Mouse (Mus musculus) megakaryocyte-erythroid progenitor cell, adult 5-6 weeks (primary cell): ENCODE measurements around the gene Gprin1. TPM values are rescaled to one million over a fixed set of nuclear protein-coding genes. Genes with fewer than 3 reads are reported as not detected.
A peak's percentile ranks its signal among the peaks of the same experiment; 100 is the strongest.

Source experiments
- ATAC-seq: replicated peaks from 2 replicates; pipeline ENCODE4 v1.8.0; 2016; ENCODE audit warnings: mild to moderate bottlenecking, inconsistent platforms; ENCODE audit not compliant: severe bottlenecking, poor library complexity, low FRiP score, low TSS enrichment
- total RNA-seq, 2 experiments: library from RNA; stranded (forward) in 1 of 2; stranded (reverse) in 1 of 2; fragments of 200-1000, 215-1000 nt in 1 of 2; fragments of >200 nt in 1 of 2; fragmentation: Nextera tagmentation in 1 of 2; gene quantifications; 2 replicates each; pipeline ENCODE4 v1.2.3; 2014 to 2017

Gprin1 gene
- total RNA-seq, 2 experiments from 2014 or later = not detected

DNA sequence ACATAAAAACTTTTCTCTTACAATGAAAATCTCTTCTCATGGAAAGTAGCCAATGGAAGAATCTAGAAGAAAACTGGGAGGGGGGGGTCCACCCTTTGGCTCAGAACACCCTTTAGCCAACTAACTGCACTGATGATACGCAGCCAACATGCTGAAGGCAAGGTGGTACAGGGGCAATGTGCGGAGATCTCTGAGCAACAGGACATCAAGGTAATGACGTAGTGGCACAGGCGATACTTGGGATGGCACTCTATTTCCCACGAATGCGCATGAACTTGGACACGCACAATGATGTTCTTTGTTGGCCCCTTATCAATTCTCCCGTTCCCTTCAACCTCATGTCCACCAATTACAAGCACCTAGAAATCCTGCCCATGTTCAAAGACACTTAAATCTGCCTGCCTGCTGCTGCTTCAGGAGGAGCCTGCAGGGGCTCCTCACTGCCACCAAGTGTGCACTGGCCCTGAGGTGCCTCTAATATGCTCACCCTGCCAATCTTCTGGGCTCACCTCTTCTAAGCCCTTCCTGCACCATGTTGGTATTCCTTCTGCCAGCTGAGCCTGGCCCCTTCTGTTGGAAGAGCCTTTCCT lies 59.4 kb downstream of the Gprin1 start:
- no peak for ATAC-seq

DNA sequence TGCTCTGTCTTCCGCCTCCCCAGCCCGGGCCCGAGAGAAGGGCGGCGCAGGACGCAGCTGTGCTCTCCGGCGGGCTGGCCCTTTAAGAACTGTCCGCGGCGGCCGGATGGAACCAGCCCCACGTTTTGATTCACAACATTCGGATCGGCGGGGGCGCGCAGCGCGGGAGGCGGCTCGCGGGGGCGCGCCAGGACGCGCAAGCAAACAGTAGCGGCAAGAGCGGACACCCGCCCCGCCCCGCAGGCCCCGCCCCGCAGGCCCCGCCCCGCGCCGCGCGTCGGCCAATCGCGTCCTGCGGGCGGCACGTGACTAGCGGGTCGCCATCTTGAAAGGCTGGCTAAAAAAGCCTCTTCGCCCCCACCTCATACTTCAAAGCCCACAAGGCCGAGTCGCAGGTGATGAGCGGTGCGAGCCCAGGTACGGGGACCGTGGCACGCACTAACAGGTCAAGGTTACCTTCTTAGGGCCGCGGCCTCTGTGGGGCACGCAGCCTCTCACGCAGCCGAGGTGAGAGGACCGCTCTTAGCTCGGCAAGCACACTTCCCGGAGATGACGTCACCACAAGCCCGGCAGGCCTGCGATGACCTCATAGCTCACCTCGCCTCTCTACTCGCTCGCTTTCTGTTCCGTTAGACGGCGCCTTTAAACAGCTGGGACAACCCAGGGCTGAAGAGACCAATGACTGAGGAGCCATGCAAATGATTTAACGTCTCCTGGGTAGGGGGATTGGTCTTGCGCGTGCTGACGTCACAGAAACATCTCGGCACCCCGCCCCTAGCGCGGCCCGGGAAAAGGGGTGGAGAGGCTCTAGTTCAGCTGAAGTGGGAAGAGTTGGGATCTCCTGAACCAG lies 61.9 kb downstream of the Gprin1 start:
- peak; percentile 72 for ATAC-seq

DNA sequence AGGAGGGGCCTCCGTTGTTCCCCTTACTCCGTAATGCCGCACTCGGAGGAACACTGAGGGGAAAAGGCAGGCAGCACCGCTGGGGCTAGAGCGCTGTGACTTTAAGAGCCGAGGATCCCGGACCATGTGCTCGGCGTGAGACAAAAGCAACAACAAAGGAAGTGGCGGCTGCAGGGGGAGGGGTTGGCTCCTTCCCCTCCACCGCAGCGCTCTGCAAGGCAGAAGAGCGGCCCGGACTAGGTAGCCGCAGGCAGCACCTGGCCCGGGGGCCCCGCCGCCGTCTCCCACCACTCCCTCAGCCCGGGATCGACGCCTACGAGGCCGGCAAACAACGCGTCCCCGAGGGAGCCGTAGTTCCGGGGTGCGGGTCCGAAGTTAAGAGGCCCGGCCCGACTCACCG lies 62.6 kb downstream of the Gprin1 start:
- peak; percentile 51 for ATAC-seq

Other genes starting within 250 kb of the Gprin1 start
- 9.3 and 21.1 TPM in 2 replicates for gene Simc1, start 246.1 kb downstream of the Gprin1 start, total RNA-seq (2014; fragmentation: Nextera tagmentation)
- gene Simc1, start 246.1 kb downstream of the Gprin1 start, total RNA-seq (2017) = 7.2 and 9.3 TPM in 2 replicates
- gene 4833439L19Rik, start 184.4 kb downstream of the Gprin1 start, total RNA-seq (2014; fragmentation: Nextera tagmentation) = 46.8 and 49.8 TPM in 2 replicates
- gene 4833439L19Rik, start 184.4 kb downstream of the Gprin1 start, total RNA-seq (2017) = 17.8 and 35.2 TPM in 2 replicates
- 9.0 and 16.5 TPM in 2 replicates for gene Arl10, start 174.9 kb downstream of the Gprin1 start, total RNA-seq (2014; fragmentation: Nextera tagmentation)
- gene Arl10, start 174.9 kb downstream of the Gprin1 start, total RNA-seq (2017) = not detected in 2 replicates
- gene Nop16, start 159.8 kb downstream of the Gprin1 start, total RNA-seq (2014; fragmentation: Nextera tagmentation) = 57.6 and 76.1 TPM in 2 replicates
- gene Nop16, start 159.8 kb downstream of the Gprin1 start, total RNA-seq (2017) = 66.3 and 124 TPM in 2 replicates
- gene Higd2a, start 159.7 kb downstream of the Gprin1 start, total RNA-seq (2014; fragmentation: Nextera tagmentation) = 101 and 117 TPM in 2 replicates
- gene Higd2a, start 159.7 kb downstream of the Gprin1 start, total RNA-seq (2017) = 24.4 and 40.6 TPM in 2 replicates
- 12.1 and 15.2 TPM in 2 replicates for gene Cltb, start 138.5 kb downstream of the Gprin1 start, total RNA-seq (2014; fragmentation: Nextera tagmentation)
- gene Cltb, start 138.5 kb downstream of the Gprin1 start, total RNA-seq (2017) = 20.0 and 26.3 TPM in 2 replicates
- gene Faf2, start 128.1 kb downstream of the Gprin1 start, total RNA-seq (2014; fragmentation: Nextera tagmentation) = 42.6 and 46.2 TPM in 2 replicates
- 43.6 and 44.7 TPM in 2 replicates for gene Faf2, start 128.1 kb downstream of the Gprin1 start, total RNA-seq (2017)
- 92.1 and 118 TPM in 2 replicates for gene Rnf44, start 56.0 kb downstream of the Gprin1 start, total RNA-seq (2014; fragmentation: Nextera tagmentation)
- gene Rnf44, start 56.0 kb downstream of the Gprin1 start, total RNA-seq (2017) = 12.7 and 17.9 TPM in 2 replicates
- not detected in 2 replicates for gene Cdhr2, start 48.4 kb downstream of the Gprin1 start, total RNA-seq (2014; fragmentation: Nextera tagmentation)
- gene Cdhr2, start 48.4 kb downstream of the Gprin1 start, total RNA-seq (2017) = not detected in 2 replicates
- not detected in 2 replicates for gene Sncb, start 16.7 kb upstream of the Gprin1 start, total RNA-seq (2014; fragmentation: Nextera tagmentation)
- gene Sncb, start 16.7 kb upstream of the Gprin1 start, total RNA-seq (2017) = not detected in 2 replicates
- not detected in 2 replicates for gene Eif4e1b, start 34.1 kb upstream of the Gprin1 start, total RNA-seq (2014; fragmentation: Nextera tagmentation)
- gene Eif4e1b, start 34.1 kb upstream of the Gprin1 start, total RNA-seq (2017) = not detected in 2 replicates
- gene Tspan17, start 39.5 kb upstream of the Gprin1 start, total RNA-seq (2014; fragmentation: Nextera tagmentation) = 1.3 TPM in 1 of 2 replicates, not detected in the other
- 4.1 TPM in 1 of 2 replicates, not detected in the other for gene Tspan17, start 39.5 kb upstream of the Gprin1 start, total RNA-seq (2017)
- gene Unc5a, start 199.5 kb upstream of the Gprin1 start, total RNA-seq (2014; fragmentation: Nextera tagmentation) = 0.04 TPM in 1 of 2 replicates, not detected in the other
- 0.27 TPM in 1 of 2 replicates, not detected in the other for gene Unc5a, start 199.5 kb upstream of the Gprin1 start, total RNA-seq (2017)